Mouse (Mus musculus) T-cell, adult 2 months (primary cell): Measurements from ENCODE around the gene Micu1.

ENCODE experiments used
- DNase-seq: peaks from one replicate; pipeline ENCODE4 v3.0.0; 2022; ENCODE audit warnings: low spot score

Gene Micu1

GRCm38 (mm10) chr10:59809991-59810574 lies 107.8 kb downstream of the Micu1 start:
- no peak for DNase-seq

GRCm38 (mm10) chr10:59812939-59813338 lies 110.7 kb downstream of the Micu1 start:
- DNase-seq, result no peak

DNA sequence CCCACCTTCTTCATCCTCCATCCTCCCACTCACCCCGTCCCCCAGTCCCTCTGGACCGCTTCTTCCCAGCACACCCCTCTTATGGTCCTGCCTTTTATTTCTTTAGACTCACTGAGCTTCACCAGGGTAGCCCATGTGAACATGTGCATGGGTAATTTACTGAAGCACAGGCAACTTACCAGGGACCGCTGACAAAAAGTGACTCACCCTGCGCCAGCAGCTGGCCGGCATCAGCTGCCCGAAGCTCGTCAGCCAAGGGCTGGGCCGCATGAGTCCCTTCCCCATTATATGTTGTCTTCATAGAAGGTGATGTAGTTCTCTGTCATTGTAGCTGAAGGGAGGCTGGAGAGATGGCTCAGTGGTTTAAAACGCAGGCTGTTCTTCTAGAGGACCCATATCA lies 111.5 kb downstream of the Micu1 start:
- DNase-seq, result no peak

DNA sequence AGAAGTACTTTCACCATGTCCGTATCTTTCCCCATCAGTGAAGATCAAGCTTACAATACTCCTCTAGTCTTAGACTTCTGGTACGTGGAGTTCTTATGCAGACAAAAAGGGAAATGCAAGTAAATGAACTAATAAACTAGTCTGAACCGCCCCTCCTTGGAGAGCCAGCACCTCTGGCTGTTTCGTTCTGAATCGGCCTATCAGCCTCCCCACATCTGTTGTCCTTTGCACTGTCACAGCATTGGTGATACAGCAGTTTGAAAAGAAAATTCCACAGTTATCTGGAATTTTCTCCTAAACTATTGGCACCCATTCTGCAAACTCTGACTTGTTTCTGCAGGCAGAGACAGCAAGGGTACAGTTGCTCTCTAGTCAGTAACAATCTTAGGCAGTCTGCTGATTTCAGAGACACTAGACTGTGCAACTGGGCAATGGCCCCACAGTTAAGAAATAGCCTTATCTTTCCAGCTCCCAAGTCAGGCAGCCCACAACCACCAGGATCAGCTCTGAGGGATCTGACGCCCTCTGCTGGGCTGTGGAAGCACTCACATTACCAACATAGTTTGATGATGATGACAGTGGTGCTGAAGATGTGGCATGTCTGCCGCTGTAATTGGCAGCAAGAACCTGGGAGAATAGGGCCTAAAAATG lies 112.4 kb downstream of the Micu1 start:
- no peak for DNase-seq

GRCm38 (mm10) chr10:59816569-59816968 lies 114.3 kb downstream of the Micu1 start:
- no peak for DNase-seq

GRCm38 (mm10) chr10:59817528-59817927 lies 115.3 kb downstream of the Micu1 start:
- no peak for DNase-seq

DNA sequence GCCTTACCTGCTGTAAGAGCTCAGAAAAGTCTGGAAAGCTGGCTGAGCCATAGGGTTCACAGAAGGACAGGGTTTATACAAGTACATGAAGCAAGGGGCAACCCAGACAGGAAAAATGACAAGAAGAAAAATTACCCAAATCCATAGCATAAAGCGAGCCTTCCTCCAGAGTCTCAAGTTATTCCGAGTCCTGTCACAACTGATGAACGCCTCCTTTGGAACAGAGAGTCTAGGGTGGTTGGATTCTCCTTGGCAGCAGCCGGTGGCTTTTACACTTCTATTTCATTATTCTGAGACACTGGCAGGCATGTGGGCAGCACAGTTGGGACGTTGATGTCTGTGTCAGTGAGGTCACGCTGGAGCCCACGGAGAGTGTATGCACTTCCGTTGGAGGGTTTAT lies 115.7 kb downstream of the Micu1 start:
- DNase-seq, result no peak

DNA sequence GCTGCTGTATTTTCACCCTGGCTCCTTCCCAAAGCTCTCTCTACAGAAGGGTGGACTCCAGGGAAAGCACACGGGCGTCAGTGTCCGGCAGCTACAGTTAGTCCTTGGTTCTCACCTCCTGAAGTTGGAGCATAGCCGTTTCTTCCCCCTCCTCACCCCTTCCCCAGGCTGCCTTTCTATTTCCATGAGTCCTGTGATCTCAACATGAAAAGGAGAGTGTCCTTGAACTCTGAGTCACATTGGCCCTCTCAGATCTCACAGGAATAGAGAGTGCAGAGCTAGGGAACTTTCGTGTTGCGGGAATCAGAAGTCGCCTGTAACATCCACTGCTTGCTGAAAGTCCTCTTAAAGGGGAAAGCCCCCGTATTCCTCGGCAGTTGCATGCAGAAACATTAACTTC lies 116.9 kb downstream of the Micu1 start:
- DNase-seq, result no peak

GRCm38 (mm10) chr10:59820886-59821285 lies 118.6 kb downstream of the Micu1 start:
- DNase-seq, result no peak

DNA sequence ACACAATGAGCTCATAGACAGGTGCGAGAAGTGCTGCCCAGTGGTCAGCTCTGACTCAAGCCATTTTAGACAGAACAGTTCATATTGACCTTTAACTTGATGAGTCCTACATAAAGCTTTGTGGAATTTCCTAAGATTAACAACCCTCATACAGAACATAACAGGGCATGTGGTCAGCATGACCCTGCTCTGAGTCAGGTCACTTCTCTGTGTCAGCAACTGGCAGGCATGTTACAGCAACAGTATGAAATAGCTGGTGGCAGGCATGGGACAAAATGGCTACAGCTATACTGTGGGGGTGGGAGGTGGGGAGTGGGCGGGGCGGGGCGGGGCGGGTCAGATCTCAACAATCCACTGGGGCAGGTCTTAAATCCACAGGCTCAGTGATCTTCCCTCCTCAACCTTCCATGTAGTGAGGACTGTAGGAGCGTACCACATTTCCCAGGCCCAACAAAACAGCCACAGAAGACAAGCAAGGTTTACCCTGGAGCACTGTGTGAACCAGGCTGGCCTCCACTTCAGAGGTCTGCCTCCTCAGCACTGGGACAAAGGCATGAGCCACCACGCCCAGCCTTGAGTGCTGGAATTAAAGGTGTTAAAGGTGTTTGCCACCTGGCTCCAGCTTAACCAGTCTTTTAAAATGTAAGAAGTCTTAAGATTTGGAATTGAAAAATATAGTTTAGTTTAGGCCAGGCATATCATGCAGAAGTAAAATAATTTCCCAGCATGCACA lies 119.2 kb downstream of the Micu1 start:
- DNase-seq, result no peak

- DNase-seq, result no peak
Observed at GRCm38 (mm10) chr10:59822857-59823256, 120.6 kb downstream of the Micu1 start.

DNA sequence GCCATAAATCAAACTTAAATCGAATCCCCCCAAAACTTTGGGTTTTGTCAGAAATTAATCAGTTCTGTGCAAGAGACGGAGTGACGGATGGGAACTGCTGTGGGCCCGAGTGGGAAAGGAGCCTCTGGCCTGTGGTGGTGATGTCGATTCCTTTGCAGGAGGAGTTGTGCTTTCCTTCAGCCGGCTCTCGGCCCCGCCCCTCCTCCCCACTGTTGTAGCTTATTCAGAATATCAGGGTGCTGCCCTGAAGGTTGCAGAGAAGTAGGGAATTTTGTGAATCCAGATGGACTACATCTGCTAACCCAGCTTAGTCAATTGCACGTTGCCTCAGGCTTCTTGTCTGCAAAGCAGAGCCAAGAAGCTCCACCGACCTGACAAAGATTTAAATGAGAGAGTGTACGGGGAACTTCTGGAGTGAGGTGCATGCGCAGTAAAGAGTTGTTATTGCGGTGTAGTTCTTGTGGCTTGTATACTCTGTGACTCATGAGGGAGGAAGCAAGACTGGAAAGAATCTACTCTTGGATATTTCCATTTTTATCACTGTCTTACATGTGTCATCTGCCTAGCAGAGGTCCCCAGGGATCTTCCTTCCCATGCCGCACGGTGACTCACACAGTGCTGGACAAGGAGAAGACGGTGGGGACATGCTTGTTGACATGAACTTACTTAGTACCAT lies 123.0 kb downstream of the Micu1 start:
- no peak for DNase-seq

DNA sequence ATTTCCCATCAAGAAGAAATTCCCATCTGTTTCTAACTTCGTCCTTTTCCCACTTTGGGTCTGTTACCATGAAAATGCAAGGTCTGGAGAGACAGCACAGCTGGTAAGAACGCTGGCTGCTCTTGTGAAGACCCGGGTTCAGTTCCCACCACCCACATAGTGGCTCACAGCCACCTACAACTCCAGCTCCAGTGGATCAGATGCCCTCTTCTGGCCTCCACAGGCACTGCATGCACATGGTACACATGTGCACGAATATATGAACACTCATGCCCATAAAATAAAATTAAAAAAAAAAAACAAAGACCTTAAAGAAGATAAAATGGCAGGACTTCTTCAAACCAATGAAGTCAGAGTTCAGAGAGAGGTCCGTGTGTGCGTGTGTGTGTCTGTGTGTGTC lies 127.6 kb downstream of the Micu1 start:
- DNase-seq, result no peak

- DNase-seq, result no peak
Observed at GRCm38 (mm10) chr10:59831950-59832349, 129.7 kb downstream of the Micu1 start.

- no peak for DNase-seq
Observed at GRCm38 (mm10) chr10:59835301-59836155, 133.3 kb downstream of the Micu1 start.

- DNase-seq, result no peak
Observed at GRCm38 (mm10) chr10:59837490-59837889, 135.2 kb downstream of the Micu1 start.

DNA sequence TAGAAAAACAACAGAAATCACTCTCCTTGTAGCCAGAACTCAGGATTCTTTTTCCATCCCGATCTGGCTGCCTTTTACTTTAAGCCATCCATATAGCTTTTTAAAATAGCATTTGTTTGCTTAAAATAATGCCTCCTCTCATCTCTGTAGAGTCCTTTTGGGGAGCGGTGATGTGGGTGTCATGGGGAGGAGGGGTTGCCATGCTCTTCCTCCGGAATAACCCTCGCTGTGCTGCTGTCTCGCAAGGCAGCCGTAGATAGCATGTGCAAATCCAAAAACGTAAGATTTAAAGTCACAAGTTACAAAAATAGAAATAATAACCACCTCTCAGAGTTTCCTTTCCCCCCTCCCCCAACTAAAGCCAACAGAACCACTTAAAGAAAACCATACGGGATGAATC lies 139.2 kb downstream of the Micu1 start:
- DNase-seq, result no peak

DNA sequence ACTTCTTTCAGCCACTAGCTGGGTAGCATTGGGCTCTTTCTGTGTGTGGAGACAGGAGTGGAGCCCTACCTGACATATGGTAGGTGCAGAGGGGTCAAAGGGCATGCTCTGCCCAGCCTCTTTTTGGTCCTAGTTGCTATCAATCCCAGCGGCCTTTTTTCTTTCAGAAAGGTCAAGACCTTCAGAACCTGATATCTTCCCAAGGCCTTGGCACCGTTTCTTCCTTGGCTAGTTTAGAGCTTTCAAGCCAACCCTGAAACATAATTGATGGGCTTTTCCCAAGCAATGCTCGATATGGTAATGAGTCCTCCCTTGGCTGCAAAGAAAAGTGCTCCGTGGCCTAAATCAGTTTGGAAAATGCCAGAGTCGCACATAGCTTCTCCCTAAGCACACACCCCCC lies 140.8 kb downstream of the Micu1 start:
- no peak for DNase-seq

DNA sequence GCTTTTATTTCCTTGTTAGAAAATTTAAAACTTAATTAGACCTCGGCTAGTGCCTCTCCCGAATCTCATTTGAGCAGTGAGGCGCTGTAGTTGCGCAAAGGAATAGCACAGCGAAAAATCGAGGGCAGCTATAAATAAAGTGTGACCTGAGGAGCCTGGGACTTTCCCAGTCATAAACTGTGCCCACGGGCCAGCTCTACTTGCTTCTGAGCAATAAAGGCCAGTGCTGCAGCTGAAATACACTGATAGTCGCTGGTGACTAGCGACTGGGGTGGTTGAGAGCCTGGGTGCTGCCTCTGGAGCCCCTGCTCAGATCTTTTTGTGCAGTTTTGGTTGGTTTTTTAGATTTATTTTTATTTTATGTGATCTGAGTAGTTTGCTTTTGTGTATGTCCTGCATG lies 142.4 kb downstream of the Micu1 start:
- DNase-seq, result no peak

GRCm38 (mm10) chr10:59846416-59846815 lies 144.1 kb downstream of the Micu1 start:
- no peak for DNase-seq

DNA sequence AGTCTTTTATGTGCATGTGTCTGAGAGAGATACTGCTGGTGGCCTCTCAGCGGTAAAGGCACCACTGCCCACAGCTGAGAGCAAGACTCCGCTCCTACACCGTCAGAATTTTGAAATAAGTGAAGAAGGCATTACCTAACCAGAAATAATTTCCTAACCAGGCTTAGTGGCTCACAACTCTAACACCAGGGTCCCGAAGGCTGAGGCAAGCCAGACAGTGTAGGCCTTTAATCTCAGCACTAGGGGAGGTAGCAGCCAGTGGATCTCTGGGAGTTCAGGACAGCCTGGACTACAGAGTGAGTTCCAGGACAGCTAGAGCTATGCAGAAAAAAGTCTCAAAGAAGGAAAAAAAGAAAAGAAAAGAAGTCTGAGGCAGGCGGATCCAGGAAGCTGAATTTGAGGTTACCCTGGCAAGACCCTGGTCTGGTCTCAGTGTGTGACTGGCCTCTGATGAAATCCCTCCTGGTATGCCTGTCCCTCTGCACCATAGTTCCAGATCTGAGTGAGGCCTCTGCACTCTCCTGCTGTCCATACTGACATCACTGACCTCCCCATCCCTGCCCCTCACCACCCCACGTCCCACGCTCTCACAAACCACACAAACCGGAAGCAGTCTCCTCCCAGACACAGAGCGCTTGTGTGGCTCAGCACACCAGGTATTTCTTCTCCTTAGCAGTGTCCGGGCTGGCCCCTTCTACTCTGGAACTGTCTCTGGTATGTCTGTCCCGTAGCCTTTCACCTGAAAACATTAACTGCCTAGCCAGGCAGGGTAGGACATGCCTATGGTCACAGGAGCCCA lies 146.0 kb downstream of the Micu1 start:
- no peak for DNase-seq
